Mouse (Mus musculus) small intestine, adult 2 months (tissue): ENCODE data around the gene Swsap1.

Experiments
- CTCF ChIP-seq: fragments of 200-500 bp; IDR thresholded peaks from 2 replicates; pipeline ENCODE4 v1.5.1; 2012; ENCODE audit warnings: low read depth, mild to moderate bottlenecking, control low read depth, inconsistent platforms, low read length, moderate library complexity, mixed read lengths; ENCODE audit not compliant: insufficient replicate concordance, insufficient read length; ENCODE audit errors: extremely low read depth
- POLR2A ChIP-seq: fragments of 200-500 bp; IDR thresholded peaks from 2 replicates; pipeline ENCODE4 v1.6.1; 2012; ENCODE audit warnings: low read depth, mild to moderate bottlenecking, control low read depth, inconsistent platforms, low read length, moderate library complexity

GRCm38 (mm10) chr9:22000296-22000695, 44.7 kb downstream of the Swsap1 start:
- no peak for TF ChIP-seq CTCF
- TF ChIP-seq POLR2A, result no peak
